Mouse (Mus musculus): ENCODE measurements around the gene Zbtb5. TPM values are rescaled to one million over a fixed set of nuclear protein-coding genes. Genes with fewer than 3 reads are reported as not detected.

Gene Zbtb5
- polyA plus RNA-seq, 1 experiment from 2014 or later: 42.7 TPM

DNA sequence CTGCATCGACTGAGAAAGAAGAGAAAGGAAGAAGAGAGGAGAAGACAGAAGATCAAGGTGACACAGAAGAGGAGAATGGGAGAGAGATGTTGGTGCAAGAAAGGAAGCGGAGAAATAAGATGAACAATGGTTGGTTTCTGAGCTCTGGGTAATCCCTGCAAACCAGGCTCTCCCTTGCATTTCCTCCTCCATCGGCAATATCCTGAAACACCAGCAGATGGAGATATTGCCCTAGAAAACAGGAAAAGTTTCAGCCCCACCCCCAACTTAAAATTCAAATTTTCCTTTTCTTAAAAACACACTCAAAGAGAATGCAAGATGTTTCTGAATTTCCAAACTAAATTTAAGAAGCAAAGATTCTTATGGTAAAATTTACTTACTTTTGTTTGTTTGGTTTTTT is 3.4 kb upstream of the Zbtb5 start:
- WGBS: 13% methylated on average over 3 of the region's 3 CpGs
- peaks cover 3% of the 10 kb centered on the region; the same call in 1 of the 2 replicates for H3K4me1 ChIP-seq (replicated peaks; ENCODE audit: control insufficient read depth, insufficient read depth, low read length)
- H3K27me3 ChIP-seq (ENCODE audit: control insufficient read depth, insufficient read depth, low read length): no peaks in the 10 kb centered on the region
- no peak overlapping the region for H3K4me3 ChIP-seq (ENCODE audit: low read depth, low read length)
- no peaks in the 10 kb centered on the region for H3K36me3 ChIP-seq (ENCODE audit: control insufficient read depth, insufficient read depth, low read length)
- no peak overlapping the region for H3K9ac ChIP-seq (ENCODE audit: low read depth, low read length)
- no peak overlapping the region for H3K4me2 ChIP-seq (replicated peaks; ENCODE audit: low read depth, low read length)
- ATAC-seq (ENCODE audit: low FRiP score): no peak
- H3K27ac ChIP-seq (ENCODE audit: low read depth, low read length): no peak overlapping the region
- no peaks in the 10 kb centered on the region for H3K9me3 ChIP-seq (ENCODE audit: control insufficient read depth, low read length)
- DNase-seq (ENCODE audit: low spot score): peak; percentile 69

GRCm38 (mm10) chr4:45013537-45013936 is 1.3 kb upstream of the Zbtb5 start:
- Histone ChIP-seq H3K4me1 (replicated peaks; ENCODE audit: control insufficient read depth, insufficient read depth, low read length) (peaks cover 7% of the 10 kb centered on the region; the same call in 1 of the 2 replicates), H3K4me3 (ENCODE audit: low read depth, low read length) (peak overlapping the region; percentile 61), H3K9ac (ENCODE audit: low read depth, low read length) (no peak overlapping the region; the same call in 1 of the 2 replicates), H3K4me2 (replicated peaks; ENCODE audit: low read depth, low read length) (peak overlapping the region; percentile 68), H3K27ac (ENCODE audit: low read depth, low read length) (no peak overlapping the region), H3K36me3 (ENCODE audit: control insufficient read depth, insufficient read depth, low read length) (no peaks in the 10 kb centered on the region), H3K27me3 (ENCODE audit: control insufficient read depth, insufficient read depth, low read length) (no peaks in the 10 kb centered on the region), H3K9me3 (ENCODE audit: control insufficient read depth, low read length) (no peaks in the 10 kb centered on the region)
- ATAC-seq (ENCODE audit: low FRiP score) (no peak), DNase-seq (ENCODE audit: low spot score) (no peak)
- 5% methylated on average over 2 of the region's 2 CpGs for WGBS

DNA sequence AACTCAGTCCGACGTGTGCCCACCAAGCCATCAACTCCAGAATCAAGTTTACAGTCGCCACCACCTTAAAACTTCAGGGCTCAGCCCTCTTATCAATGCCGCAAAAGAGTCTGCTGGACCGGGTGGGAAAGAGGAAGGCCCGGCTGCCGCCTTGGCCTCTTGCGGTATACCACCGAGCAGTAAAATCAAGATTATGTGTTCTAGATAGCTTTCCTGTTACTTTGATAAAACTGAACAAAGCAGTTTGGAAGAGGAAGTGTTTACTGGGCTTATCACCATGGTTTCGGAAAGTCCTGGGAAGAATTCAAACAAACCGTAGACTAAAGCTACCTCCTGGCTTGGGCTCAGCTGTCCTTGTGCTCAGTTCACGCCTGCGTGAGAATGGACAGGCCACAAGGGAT is 819 bp upstream of the Zbtb5 start:
- no peaks in the 10 kb centered on the region for H3K9me3 ChIP-seq (ENCODE audit: control insufficient read depth, low read length)
- no peaks in the 10 kb centered on the region for H3K27me3 ChIP-seq (ENCODE audit: control insufficient read depth, insufficient read depth, low read length)
- DNase-seq (ENCODE audit: low spot score): peak; percentile 16
- H3K36me3 ChIP-seq (ENCODE audit: control insufficient read depth, insufficient read depth, low read length): no peaks in the 10 kb centered on the region
- H3K4me3 ChIP-seq (ENCODE audit: low read depth, low read length): peak overlapping the region; percentile 61
- peak overlapping the region; percentile 67 for H3K9ac ChIP-seq (ENCODE audit: low read depth, low read length)
- H3K27ac ChIP-seq (ENCODE audit: low read depth, low read length): peak overlapping the region; percentile 58; the same call in 1 of the 2 replicates
- no peak for ATAC-seq (ENCODE audit: low FRiP score)
- H3K4me2 ChIP-seq (replicated peaks; ENCODE audit: low read depth, low read length): peak overlapping the region; percentile 68
- H3K4me1 ChIP-seq (replicated peaks; ENCODE audit: control insufficient read depth, insufficient read depth, low read length): peaks cover 7% of the 10 kb centered on the region; the same call in 1 of the 2 replicates
- 3% methylated on average over 13 of the region's 13 CpGs for WGBS

GRCm38 (mm10) chr4:45011581-45012104 is 569 bp downstream of the Zbtb5 start:
- no peak for DNase-seq (ENCODE audit: low spot score)
- peak; percentile 86 for ATAC-seq (ENCODE audit: low FRiP score)
- Histone ChIP-seq H3K4me1 (replicated peaks; ENCODE audit: control insufficient read depth, insufficient read depth, low read length) (peaks cover 7% of the 10 kb centered on the region; the same call in 1 of the 2 replicates), H3K27me3 (ENCODE audit: control insufficient read depth, insufficient read depth, low read length) (no peaks in the 10 kb centered on the region), H3K4me2 (replicated peaks; ENCODE audit: low read depth, low read length) (peak overlapping the region; percentile 40), H3K4me3 (ENCODE audit: low read depth, low read length) (peak overlapping the region; percentile 66), H3K9me3 (ENCODE audit: control insufficient read depth, low read length) (no peaks in the 10 kb centered on the region), H3K36me3 (ENCODE audit: control insufficient read depth, insufficient read depth, low read length) (no peaks in the 10 kb centered on the region), H3K27ac (ENCODE audit: low read depth, low read length) (peak overlapping the region; percentile 76), H3K9ac (ENCODE audit: low read depth, low read length) (peak overlapping the region; percentile 75)
- WGBS: under 1% methylated on average over 31 of the region's 31 CpGs

DNA sequence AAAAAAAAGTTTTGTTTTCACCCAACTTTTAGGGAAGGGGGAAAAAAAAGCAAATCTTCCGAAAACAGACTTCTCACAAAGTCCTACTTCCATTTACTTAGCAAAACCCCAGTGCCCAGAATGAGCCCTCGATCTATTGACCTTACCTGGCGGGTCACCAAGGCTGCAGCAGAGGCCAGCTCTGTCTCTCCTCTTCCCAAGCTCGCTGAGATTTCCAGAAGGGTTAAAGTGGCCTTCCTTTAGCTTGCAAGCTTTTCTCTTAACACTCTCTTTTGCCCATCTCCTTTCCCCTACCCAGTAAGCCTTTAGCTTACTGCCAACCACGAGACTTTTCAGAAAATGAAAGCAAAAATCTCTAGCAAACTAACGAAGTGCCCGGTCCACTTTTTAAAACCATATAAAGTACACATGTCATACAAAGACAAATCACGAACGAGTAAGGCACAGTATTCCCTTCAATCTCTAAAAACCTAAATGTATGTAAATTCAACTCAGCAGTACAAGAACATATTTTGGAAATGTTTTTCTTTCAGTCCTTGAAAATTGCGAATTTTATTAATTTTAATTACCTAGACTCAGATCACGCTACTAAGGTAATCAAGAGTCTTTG is 1.3 kb downstream of the Zbtb5 start:
- peak overlapping the region; percentile 75 for H3K9ac ChIP-seq (ENCODE audit: low read depth, low read length)
- no peaks in the 10 kb centered on the region for H3K36me3 ChIP-seq (ENCODE audit: control insufficient read depth, insufficient read depth, low read length)
- no peaks in the 10 kb centered on the region for H3K27me3 ChIP-seq (ENCODE audit: control insufficient read depth, insufficient read depth, low read length)
- H3K27ac ChIP-seq (ENCODE audit: low read depth, low read length): peak overlapping the region; percentile 76; the same call in 1 of the 2 replicates
- peak overlapping the region; percentile 66 for H3K4me3 ChIP-seq (ENCODE audit: low read depth, low read length)
- 12% methylated on average over 11 of the region's 11 CpGs for WGBS
- H3K4me1 ChIP-seq (replicated peaks; ENCODE audit: control insufficient read depth, insufficient read depth, low read length): peaks cover 7% of the 10 kb centered on the region; the same call in 1 of the 2 replicates
- ATAC-seq (ENCODE audit: low FRiP score) (no peak), DNase-seq (ENCODE audit: low spot score) (no peak)
- peak overlapping the region; percentile 40 for H3K4me2 ChIP-seq (replicated peaks; ENCODE audit: low read depth, low read length)
- H3K9me3 ChIP-seq (ENCODE audit: control insufficient read depth, low read length): no peaks in the 10 kb centered on the region

DNA sequence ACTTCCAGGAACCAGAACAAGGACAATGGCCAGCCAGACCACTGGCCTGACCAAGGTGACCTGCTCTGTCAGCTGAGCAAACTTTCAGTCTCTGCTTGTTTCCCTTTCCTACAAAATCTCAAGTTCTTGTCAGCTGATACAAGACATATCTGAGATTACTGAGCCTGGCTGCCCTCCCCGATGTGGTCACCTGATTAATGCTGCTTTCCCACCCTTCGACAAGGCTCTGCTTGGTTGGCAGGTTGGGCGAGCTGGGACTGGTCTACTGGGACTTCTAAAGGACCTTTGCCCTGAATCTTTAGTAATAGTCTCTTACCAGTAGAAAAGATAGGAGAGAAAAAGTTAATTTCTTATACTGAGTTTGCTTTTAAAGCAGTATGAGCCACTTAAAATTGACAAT is 6.8 kb downstream of the Zbtb5 start:
- H3K9me3 ChIP-seq (ENCODE audit: control insufficient read depth, low read length): no peaks in the 10 kb centered on the region
- no peak for ATAC-seq (ENCODE audit: low FRiP score)
- peaks cover 4% of the 10 kb centered on the region; the same call in 1 of the 2 replicates for H3K4me1 ChIP-seq (replicated peaks; ENCODE audit: control insufficient read depth, insufficient read depth, low read length)
- WGBS: 89% methylated on average over 3 of the region's 3 CpGs
- H3K4me2 ChIP-seq (replicated peaks; ENCODE audit: low read depth, low read length): no peak overlapping the region
- H3K27ac ChIP-seq (ENCODE audit: low read depth, low read length): no peak overlapping the region
- no peak overlapping the region for H3K4me3 ChIP-seq (ENCODE audit: low read depth, low read length)
- DNase-seq (ENCODE audit: low spot score): no peak
- H3K9ac ChIP-seq (ENCODE audit: low read depth, low read length): no peak overlapping the region
- no peaks in the 10 kb centered on the region for H3K27me3 ChIP-seq (ENCODE audit: control insufficient read depth, insufficient read depth, low read length)
- no peaks in the 10 kb centered on the region; the same call in 1 of the 2 replicates for H3K36me3 ChIP-seq (ENCODE audit: control insufficient read depth, insufficient read depth, low read length)

DNA sequence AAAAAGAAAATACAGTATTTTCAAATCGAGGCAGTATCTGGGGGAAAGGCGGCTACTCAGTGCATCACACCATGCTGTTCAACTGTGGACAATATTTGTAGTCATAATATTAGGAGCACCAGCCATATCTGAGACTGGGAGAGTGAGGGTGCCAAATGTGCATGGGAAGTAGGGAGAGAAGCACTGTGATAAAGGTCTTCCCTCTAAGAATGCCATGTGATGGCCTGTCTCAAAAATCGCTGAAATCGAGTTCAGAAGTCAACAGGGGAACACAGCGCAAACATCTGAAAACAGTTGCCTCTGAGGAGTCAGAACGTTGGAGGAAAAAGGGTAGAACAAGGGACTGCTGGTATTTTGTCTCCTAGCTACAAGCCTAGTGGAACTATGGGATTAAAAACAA is 12.2 kb downstream of the Zbtb5 start:
- H3K4me1 ChIP-seq (replicated peaks; ENCODE audit: control insufficient read depth, insufficient read depth, low read length): no peaks in the 10 kb centered on the region
- H3K9ac ChIP-seq (ENCODE audit: low read depth, low read length): no peak overlapping the region
- H3K27ac ChIP-seq (ENCODE audit: low read depth, low read length): no peak overlapping the region
- H3K36me3 ChIP-seq (ENCODE audit: control insufficient read depth, insufficient read depth, low read length): no peaks in the 10 kb centered on the region; the same call in 1 of the 2 replicates
- DNase-seq (ENCODE audit: low spot score): no peak
- no peak for ATAC-seq (ENCODE audit: low FRiP score)
- no peaks in the 10 kb centered on the region for H3K9me3 ChIP-seq (ENCODE audit: control insufficient read depth, low read length)
- H3K4me2 ChIP-seq (replicated peaks; ENCODE audit: low read depth, low read length): no peak overlapping the region
- H3K27me3 ChIP-seq (ENCODE audit: control insufficient read depth, insufficient read depth, low read length): no peaks in the 10 kb centered on the region
- 92% methylated on average over 6 of the region's 6 CpGs for WGBS
- no peak overlapping the region for H3K4me3 ChIP-seq (ENCODE audit: low read depth, low read length)

DNA sequence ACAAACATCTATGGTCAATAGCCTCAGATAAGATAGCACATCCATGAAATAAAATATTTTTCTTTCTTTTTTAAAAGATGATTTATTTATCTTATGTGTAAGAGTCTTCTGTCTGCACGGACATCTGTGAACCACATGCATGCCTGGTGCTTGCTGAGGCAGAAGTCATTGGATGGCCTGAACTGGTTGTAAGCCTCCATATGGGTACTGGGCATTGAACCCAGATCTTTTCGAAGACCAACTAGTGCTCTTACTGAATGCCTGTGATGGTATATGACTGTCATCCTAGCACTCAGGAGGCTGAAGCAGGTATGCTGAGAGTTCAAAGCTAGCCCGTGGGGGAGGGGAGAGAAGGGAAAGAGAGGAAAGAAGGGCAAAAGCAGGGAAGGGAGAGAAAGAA is 14.1 kb downstream of the Zbtb5 start:
- Histone ChIP-seq H3K27ac (ENCODE audit: low read depth, low read length) (no peak overlapping the region), H3K4me3 (ENCODE audit: low read depth, low read length) (no peak overlapping the region), H3K36me3 (ENCODE audit: control insufficient read depth, insufficient read depth, low read length) (no peaks in the 10 kb centered on the region), H3K9me3 (ENCODE audit: control insufficient read depth, low read length) (no peaks in the 10 kb centered on the region), H3K27me3 (ENCODE audit: control insufficient read depth, insufficient read depth, low read length) (no peaks in the 10 kb centered on the region), H3K9ac (ENCODE audit: low read depth, low read length) (no peak overlapping the region), H3K4me1 (replicated peaks; ENCODE audit: control insufficient read depth, insufficient read depth, low read length) (no peaks in the 10 kb centered on the region), H3K4me2 (replicated peaks; ENCODE audit: low read depth, low read length) (no peak overlapping the region)
- no peak for DNase-seq (ENCODE audit: low spot score)
- WGBS: 75% methylated on average over 3 of the region's 3 CpGs
- ATAC-seq (ENCODE audit: low FRiP score): no peak

GRCm38 (mm10) chr4:44994776-44995175 is 17.4 kb downstream of the Zbtb5 start:
- Histone ChIP-seq H3K4me3 (ENCODE audit: low read depth, low read length) (no peak overlapping the region), H3K9ac (ENCODE audit: low read depth, low read length) (no peak overlapping the region), H3K9me3 (ENCODE audit: control insufficient read depth, low read length) (no peaks in the 10 kb centered on the region), H3K4me1 (replicated peaks; ENCODE audit: control insufficient read depth, insufficient read depth, low read length) (no peaks in the 10 kb centered on the region), H3K4me2 (replicated peaks; ENCODE audit: low read depth, low read length) (no peak overlapping the region), H3K36me3 (ENCODE audit: control insufficient read depth, insufficient read depth, low read length) (0 out of 2 replicates have a peak, but pooled peaks cover 2% of the 10 kb centered on the region), H3K27me3 (ENCODE audit: control insufficient read depth, insufficient read depth, low read length) (no peaks in the 10 kb centered on the region), H3K27ac (ENCODE audit: low read depth, low read length) (no peak overlapping the region)
- 85% methylated on average over 18 of the region's 18 CpGs for WGBS
- ATAC-seq (ENCODE audit: low FRiP score) (no peak), DNase-seq (ENCODE audit: low spot score) (no peak)
